Mouse (Mus musculus) layer of hippocampus, postnatal 10 days (tissue): Measurements from ENCODE around the gene Ahdc1. TPM values are rescaled to one million over a fixed set of nuclear protein-coding genes. Genes with fewer than 3 reads are reported as not detected.
"Not testable (repeated sequence)": the region's sequence is repeated elsewhere in the genome, so short reads cannot be mapped to it uniquely, and the experiment has no call there.

Source experiments
- DNase-seq, 2 experiments: peaks; one replicate each; pipeline ENCODE4 v3.0.0; 2021; ENCODE audit warnings: low spot score in 2 of 2
- total RNA-seq, 2 experiments: library from RNA; stranded (reverse); gene quantifications; 2 replicates each; pipeline ENCODE4 v1.2.3; 2021

Gene Ahdc1
- total RNA-seq, 2 experiments from 2014 or later, result 98.1 to 103 TPM

- DNase-seq, result peak in 1 of 2 experiments; percentile 54
These were observed 82.5 kb downstream of the Ahdc1 start for GRCm38 (mm10) chr4:133093481-133094033.

- no peak for DNase-seq
These were observed 83.2 kb downstream of the Ahdc1 start for GRCm38 (mm10) chr4:133094255-133094654.

DNA sequence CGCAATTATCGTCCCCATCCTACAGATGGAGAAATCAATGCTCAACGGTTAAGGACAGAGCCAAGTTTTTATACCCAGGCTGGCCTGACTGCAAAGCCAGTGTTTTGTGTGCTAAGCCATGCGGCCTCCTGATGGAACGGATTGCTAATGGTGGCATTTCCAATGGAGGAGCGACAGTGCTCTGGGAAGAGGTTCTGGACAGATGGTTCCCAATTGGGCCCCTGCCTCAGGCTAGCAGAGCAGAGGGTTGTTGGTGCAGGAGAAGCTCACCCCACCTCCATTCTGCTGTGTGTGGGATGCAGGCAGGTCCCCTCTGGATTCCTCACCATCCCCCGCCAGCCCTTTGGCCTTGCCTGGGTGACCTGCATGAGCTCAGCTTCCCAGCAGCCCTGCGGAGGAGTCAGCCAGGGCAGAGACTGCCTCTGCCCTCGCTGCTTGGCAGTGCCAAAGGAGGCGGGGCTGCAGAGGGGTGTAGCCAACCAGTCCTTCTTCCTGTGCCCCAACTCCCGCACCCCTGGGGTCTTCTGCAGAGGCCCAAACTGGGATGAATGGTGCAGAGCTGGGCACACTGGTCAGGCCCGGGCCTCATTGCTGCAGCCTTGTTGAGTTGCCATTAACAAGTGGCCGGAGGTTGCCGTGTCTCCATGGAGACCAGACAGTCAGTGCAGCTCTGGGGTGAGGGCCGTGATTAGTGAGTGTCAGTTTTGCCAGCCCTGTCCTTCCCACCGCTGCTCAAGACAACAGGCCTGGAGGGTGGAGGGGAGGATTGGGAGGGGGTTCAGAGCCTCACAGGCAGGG is 84.1 kb downstream of the Ahdc1 start:
- DNase-seq, result peak; percentile 70 to 78

DNA sequence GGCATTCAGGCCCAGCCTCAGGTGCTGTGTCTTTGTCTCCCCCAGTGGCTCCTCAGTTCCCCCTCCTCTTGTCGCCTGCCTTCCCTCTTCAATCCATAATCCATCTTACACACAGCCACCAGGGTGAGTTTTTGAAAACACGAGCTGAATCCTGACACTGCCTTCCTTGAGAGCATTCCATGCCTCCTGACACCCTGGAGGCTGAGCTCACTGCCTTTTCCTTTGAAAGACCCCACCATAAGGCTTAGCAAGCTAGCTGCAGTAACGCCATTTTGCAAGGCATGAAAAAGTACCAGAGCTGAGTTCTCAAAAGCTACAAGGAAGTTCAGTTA is 84.6 kb downstream of the Ahdc1 start:
- DNase-seq, result not testable (repeated sequence)

DNA sequence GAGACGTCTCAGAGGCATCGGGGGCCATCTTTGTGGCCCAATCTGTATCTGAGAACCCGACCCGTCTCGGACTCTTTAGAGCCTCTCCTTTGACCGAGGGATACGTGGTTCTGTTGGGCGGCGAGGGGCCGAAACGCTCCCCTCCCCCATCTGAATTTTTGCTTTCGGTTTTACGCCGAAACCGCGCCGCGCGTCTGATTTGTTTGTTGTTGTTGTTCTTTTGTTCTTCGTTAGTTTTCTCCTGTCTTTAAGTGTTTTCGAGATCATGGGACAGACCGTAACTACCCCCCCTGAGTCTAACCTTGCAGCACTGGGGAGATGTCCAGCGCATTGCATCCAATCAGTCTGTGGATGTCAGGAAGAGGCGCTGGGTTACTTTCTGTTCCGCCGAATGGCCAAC is 85.6 kb downstream of the Ahdc1 start:
- not testable (repeated sequence) for DNase-seq

DNA sequence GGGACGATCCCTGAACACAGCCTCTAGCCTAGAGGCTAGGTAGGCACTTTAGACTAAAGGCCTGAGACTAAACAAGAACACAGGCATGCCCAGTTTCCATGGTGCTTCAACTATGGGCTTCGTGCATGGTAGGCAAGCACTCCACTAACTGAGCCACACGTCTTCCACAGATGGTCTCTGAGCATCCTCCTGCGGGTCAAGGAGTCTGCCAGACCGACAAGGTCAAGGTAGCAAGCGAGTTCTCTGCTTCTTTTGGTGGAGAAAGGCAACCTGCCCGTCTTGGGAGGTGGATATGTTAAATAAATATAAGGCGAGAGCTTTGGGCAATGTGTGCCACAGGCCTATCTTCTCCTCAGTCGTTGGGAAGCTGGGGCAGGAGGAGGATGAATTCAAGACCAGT is 90.7 kb downstream of the Ahdc1 start:
- no peak for DNase-seq

DNA sequence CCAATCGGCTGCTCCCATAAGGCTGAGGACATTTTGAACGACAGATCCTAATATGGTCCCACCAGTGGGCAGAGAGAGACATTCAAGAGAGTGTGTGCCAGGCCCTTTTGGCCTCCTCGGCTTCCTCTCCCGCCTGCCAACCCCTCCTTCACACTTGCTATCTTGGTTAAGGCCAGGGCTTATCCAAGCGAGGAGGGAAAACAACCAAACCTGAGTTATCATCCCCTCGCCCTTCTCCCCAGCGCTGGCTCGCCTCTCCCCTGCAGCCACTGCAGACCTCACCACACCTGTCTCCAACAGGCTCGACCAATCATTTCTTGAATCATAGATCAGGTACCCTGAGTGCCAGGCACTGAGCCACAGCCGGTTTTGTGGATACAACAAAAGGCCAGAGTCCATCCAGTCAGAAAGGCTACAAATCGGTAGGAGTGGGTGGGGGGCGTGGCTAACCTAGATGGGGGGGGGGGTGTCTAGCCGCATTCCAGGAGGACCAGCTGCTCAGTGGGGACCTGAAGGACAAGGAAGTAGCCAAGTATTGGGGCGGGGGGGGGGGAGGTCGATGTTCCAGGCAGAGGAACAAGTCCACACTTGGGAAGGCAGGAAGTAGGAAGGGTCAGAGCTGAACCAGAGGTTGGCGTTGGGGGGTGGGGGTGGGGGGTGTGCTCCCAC is 92.6 kb downstream of the Ahdc1 start:
- DNase-seq, result no peak

DNA sequence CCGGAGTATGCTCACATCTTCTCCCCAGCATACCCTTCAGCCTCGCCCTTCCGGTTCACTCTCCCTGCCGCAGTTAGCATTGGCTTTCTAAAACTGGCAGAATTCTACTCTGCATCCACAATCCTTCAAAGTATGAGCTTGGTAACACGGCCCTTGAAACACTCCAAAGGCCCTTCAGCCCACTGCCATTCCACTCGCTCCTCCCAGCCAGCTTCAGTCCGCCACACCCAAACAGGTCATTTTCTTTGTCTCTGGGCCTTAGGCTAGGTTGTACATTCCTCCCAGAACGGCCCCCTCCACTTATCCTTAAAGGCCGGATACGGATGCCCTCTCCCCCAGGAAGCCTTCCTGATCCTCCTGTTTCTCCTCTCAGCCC is 93.1 kb downstream of the Ahdc1 start:
- no peak for DNase-seq

GRCm38 (mm10) chr4:133106691-133107090 is 95.6 kb downstream of the Ahdc1 start:
- DNase-seq, result no peak

- no peak for DNase-seq
These were observed 96.8 kb downstream of the Ahdc1 start for GRCm38 (mm10) chr4:133107788-133108281.

GRCm38 (mm10) chr4:133108481-133109334 is 97.6 kb downstream of the Ahdc1 start:
- DNase-seq, result no peak

GRCm38 (mm10) chr4:133109335-133109801 is 98.3 kb downstream of the Ahdc1 start:
- DNase-seq, result no peak

- DNase-seq, result no peak
These were observed 101.2 kb downstream of the Ahdc1 start for GRCm38 (mm10) chr4:133112175-133112838.

GRCm38 (mm10) chr4:133113351-133113882 is 102.4 kb downstream of the Ahdc1 start:
- no peak for DNase-seq

GRCm38 (mm10) chr4:133114762-133115161 is 103.7 kb downstream of the Ahdc1 start:
- no peak for DNase-seq

DNA sequence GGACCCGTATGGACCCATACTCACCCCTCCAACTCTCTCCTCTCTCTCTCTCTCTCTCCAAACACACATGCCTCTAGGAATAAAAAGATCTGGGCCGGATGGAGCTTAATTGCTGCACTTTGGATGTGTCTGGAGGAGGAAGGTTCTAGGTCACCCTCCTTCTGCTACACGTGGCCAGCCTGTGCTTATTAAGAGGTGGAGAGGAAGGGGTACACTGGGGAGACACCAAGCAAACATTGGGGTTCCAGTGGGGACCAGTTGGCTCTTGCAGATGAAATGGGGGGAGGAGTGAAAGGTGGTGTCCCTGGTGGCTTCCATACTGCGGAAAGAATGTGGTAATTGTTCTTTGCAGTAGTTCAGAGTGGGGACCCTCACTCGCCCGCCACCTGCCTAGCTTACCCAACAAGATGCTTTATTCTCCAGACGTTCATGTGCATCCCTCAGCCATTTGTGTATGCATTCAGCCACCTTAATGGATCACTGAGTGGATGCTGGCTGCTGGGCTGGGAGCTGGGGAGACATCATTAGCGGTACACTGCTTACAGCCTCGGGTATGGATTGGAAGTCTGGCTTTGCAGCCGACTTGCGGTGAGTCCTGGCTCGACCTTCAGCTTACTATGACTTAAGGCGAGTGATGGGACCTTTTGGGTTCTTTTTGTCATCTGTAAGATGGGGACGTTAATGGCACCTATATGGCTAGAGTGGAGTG is 104.8 kb downstream of the Ahdc1 start:
- DNase-seq, result no peak

DNA sequence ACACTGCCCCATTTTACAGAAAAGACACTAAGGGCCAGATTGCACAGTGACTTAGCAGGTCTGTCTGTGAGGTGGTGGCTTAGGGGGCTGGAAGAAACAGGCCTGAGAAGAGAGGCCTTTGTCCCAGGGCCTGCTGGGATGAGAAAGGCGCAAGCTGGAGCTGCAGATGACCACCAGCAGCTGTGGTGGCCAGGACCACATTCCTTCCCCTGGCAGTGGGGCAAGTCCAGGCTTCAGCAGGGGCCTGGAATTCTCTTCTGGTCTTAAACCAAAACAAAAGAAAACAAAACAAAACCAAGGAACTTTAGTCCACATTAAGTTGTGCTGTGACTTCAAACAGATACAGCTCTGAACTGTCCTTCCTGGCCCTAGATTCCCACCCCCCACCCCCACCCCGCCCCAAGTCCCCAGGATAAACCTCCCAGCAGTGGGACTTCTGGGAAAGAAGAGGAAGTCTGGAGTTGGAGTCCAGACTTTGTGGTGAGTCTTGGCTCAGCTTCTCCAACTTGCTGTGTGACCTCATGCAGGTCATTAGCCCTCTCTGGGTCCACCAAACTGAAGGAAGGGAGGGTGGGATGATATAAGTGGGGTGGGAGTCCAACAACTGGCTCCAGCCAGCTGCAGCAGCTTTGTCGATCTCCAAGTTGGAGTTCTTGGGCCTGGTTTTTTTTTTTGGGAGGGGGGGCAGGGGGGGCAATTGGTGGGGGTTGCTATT is 105.9 kb downstream of the Ahdc1 start:
- DNase-seq, result no peak

- peak; percentile 63 to 72 for DNase-seq
These were observed 106.7 kb downstream of the Ahdc1 start for GRCm38 (mm10) chr4:133117556-133118411.
